Mouse (Mus musculus) thymus, postnatal 36 days (tissue): ENCODE data around the gene Itgb5.
A peak's percentile ranks its signal among the peaks of the same experiment; 100 is the strongest.

Source experiments
- DNase-seq, 2 experiments: peaks; one replicate each; pipeline ENCODE4 v3.0.0; 2022; ENCODE audit warnings: mixed read lengths in 2 of 2

Gene Itgb5

DNA sequence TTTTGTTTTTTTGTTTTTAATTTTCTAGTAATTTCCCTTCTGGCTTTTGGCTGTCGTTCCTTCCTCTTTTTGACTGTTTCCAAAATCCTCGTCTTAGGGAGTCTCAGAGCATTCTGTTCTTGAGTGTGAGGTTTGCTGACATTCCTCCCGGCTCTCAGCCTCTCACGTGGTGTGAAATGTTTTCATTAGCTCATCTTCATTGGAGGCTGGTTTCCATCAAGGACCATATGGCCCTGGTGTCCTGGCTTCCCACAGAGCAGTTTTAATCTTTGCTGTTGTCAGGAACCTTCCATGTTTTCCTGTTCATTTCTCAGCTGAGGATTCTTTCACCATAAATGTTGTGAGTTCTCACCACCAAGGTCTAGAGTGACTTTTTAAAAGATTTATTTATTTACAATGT lies 50.1 kb downstream of the Itgb5 start:
- DNase-seq = no peak

GRCm38 (mm10) chr16:33880765-33881164 lies 51.3 kb downstream of the Itgb5 start:
- DNase-seq = no peak

- DNase-seq = no peak
Measured at GRCm38 (mm10) chr16:33882540-33882939, 53.1 kb downstream of the Itgb5 start.

DNA sequence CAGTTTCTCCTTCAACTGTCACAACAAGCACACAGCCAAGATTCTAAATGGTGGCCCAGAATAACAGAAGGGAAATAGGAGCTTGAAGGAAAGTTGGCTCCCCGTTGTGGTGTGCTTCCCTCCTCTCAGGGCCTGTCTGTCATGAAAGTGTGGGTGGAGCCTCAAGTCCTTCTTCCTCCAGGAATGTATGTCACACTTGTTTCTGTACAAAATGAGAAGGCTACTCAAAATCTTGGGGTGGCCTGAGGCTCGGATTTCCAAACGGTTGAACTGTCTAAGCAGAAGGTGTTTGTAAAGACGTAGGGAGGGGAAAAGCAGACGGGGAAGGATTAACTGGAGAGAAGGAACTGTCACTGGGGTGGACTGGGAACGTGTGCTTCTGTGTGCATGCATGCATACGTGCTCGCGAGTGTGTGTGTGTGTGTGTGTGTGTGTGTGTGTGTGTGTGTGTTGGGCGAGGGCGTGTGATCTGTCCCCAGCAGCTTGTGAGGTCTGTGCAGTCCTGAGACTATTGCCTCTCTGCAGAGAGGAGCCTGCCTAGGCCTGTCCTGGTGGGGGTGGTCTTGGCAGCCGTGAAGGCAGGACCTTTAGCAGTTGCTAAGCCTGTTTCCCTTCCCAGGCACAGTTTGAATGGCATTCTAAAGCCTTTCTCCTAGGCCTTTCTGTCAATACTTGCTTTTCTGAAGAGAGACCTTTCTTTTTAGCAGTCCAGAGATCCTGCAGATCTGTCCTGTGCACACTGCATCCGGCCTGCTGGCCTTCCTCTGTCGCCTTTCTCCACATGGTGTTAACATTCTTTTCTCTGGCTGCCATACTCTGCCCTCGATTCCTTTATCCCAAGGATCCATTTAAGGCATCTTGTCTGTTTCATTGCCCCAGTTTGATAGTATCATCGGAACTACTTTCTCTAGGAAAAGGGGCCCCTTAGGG lies 53.8 kb downstream of the Itgb5 start:
- DNase-seq = no peak

DNA sequence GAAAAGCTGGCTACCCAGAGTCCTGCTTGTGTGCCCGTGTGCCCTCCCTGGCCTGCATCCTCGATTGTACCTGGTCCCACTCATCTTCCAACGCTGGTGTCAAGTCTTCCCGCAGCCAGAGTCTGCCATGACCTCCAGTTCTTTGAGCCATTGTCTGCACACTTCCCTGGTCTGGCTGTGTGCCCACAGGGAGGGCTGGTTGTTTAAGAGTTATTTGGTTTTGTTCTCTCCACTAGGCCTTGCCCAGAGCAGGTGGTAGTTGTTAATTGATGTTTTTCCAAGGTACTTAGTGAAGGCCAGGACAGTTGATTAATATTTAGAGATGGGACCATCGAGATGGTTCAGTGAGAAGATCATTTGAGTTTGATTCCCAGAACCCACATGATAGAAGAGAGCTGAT lies 54.7 kb downstream of the Itgb5 start:
- DNase-seq = no peak

DNA sequence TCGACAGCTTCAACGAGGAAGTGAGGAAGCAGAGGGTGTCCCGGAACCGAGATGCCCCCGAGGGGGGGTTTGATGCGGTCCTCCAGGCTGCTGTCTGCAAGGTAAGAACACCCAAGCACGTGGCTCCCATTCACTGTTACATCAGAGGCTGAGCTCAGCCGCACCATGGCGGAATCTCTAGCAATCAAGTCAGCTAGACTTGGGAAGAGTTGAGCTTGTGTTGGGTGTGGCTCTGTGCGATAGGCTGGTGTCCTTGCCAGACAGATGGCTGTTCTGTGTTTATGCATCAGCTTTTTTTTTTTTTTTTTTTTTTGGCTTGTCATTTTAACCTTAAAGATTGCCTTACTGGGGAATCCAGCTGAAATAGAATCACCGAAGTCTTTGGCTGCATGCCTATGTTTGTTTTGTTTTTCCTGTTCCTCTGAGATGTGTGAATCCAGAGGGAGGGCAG lies 55.6 kb downstream of the Itgb5 start:
- peak; percentile 26 to 37 for DNase-seq

DNA sequence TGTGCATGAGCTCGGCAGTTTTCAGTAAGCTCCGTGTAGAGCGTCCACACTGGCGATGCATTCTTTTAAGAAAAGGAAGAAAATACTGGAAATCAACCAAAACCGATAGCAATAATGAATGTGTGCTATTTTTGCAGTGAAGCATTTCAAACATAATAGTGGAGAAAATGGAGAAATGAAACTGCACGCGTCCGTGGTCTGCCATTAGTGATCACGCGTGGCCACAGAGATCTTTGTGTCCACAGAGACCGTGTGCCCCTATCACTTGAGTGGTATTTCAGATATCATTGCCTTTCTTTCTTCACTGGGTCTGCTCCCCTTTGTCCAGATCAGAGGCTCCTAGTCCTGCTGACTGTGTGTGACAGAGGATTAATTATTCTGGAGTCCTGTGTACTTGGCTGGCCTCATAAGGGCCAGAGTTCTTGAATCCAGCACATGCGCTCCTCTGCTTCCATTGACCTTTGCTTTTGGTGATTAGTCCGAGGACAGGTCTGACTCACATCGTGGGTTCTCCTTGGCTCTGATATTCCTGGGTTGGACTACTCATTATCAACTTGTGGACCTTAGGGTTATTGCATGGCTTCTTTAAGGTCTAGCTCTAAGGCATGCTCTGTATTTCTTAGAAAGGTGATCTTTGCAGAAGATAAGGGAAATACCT lies 56.3 kb downstream of the Itgb5 start:
- no peak for DNase-seq

- DNase-seq = no peak
Measured at GRCm38 (mm10) chr16:33886665-33887064, 57.2 kb downstream of the Itgb5 start.

DNA sequence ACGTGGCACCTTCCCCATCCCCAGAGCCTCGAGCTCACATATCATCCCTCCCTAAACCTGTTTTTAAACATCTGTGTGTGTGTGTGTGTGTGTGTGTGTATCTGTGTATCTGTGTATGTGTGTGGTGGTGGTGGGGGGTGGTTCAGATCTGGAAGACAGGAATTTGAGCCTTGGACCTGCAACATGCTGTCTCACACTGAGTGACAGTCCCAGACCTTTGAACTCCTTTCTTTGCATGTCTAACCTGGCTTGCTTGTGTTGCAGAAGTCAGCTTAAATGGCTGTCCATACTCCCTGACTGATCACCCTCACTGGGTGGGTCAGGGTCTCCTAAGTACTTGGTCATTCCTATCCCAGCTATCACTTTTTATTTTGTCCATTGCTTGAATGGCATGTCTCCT lies 58.5 kb downstream of the Itgb5 start:
- DNase-seq = no peak

GRCm38 (mm10) chr16:33889000-33889607 lies 59.6 kb downstream of the Itgb5 start:
- no peak for DNase-seq

DNA sequence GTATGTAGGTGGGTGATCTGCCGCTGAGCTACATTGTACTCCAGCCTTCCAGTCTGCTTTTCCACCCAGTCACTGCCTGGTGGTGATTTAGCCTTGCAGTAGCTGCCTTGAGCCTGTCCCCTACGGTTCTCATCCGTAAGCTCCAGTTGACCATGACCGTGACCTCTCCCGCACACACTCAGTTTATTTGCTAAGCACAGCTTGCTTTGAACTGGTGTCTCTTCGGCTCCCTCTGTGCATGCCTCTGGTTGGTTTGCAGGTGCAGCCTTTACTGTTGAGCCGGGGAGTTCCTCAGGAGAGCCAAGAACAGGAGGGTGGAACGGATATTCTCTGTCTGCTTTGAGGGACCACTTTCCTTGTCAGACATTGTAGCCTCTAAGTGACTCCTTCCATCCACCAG lies 61.6 kb downstream of the Itgb5 start:
- peak; percentile 6 to 13 for DNase-seq

DNA sequence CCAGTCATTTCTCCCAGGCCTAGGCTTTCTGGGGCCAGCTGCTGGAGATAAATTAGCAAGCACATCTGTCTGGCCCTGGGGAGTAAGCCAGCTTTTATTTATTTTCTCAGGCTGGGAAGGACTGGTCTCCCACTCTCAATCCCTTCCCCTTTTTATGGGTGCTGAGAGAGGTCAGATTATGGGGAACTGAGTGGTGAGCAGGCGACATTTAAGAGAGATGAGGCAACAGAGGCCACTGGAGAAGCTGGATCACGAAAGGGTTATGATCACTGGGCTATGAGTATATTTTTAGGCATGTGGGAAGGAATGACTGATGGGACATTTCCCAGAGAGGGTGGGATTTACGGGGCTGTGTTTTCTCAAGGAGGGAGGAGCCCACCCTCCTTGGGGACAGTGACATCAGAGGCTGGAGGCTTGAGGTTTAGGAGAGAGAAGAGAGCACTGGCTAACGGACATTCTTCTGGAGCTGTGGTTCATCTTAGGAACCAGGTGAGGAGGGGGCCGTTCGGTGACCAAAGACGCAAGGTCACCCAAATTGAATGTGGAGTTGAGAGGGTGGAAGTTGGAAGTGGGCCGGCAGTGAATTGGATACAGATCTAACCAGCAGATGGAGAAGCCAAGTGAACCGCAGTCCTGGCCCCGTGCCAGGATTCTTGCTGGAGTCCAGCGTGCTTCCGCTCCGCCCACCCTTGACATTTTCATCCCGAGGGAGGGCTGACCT lies 62.3 kb downstream of the Itgb5 start:
- DNase-seq = peak in 1 of 2 experiments; percentile 6

DNA sequence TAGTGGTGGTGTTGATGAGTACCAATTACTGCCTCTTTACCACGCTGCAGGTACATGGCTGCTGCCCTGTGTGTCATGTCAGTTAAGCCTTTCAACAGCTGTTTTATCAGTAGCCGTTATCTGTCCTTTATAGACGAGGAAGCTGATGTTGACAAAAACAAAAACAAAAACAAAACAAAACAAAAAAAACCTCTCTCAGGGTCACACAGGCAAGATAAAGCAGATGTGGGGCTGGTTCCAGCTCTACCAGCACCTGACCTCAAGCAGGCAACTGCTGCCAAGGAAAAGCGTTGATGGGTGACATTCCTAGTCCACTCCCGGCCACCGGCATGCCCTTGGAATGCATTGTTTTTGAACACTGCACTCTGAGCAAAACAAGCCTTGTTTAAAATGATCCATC lies 63.1 kb downstream of the Itgb5 start:
- DNase-seq = no peak

- DNase-seq = no peak
Measured at GRCm38 (mm10) chr16:33893796-33894195, 64.3 kb downstream of the Itgb5 start.

DNA sequence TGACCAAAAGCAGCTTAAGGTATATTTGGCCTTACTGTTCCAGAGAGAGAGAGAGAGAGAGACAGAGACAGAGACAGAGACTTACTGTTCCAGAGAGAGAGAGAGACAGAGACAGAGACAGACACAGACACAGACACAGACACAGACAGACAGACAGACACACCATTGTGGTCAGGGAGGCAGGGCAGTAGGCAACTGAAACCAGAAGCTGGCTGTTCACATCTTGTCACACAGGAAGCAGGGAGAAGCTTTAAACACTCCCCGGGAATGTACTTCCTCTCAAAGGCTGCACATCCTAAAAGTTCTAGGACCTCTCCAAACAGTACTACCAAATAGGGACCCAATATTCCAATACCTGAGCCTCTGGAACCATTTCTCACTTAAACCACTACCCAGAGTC lies 65.0 kb downstream of the Itgb5 start:
- DNase-seq = no peak

DNA sequence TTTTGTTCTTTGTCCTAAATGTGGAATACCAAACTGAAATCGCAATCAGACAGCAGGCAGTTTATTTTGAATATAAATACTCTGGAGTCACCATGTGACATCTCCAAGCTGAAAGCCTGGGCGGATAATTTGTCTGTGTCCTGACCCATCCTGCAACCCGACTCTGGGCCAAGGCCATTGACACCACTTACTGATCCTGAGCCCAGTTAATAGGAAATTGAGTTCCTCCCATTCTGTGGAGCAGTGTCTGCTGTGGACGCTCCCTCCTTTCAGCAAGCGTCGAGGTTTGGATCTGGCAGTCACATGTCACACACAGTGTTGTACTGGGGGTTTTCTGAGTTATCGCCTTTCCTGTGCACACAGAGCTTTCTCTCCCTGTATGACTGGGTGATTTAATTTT lies 66.2 kb downstream of the Itgb5 start:
- DNase-seq = no peak

DNA sequence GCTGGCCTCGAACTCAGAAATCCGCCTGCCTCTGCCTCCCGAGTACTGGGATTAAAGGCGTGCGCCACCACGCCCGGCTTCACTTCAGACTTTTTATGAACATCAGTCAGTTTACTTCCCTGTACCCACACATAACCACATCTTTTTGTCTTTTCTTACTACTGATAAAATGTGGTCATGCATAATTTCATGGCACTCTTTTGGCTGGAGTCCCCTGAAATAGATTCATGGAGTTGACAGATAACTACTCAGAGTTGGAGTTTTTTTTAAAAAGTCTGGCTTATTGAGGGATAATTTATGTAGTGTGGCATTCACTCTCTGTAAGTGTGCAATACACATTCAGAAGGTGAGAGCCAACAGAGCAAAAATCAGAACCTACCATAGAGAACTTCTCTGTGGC lies 67.3 kb downstream of the Itgb5 start:
- no peak for DNase-seq

- no peak for DNase-seq
Measured at GRCm38 (mm10) chr16:33903664-33904441, 74.4 kb downstream of the Itgb5 start.

DNA sequence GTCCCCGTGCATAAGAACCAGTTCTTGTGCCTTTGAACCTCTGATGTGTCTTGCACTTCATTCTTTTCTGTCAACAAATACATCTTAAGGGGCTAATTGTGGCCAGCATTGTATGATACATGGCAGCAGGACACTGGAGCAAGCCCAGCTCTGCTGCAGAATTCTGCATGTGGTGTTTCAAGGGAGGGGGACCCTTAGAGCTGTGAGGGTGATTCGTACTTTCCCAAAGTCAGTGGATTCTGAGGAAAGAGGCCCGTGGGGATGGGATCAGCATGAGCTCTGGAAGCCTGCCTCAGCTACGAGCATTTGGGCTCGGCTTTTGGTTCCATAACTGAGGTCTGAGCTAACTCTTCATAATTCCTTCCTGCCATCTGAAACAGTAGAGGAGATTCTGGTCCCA lies 75.1 kb downstream of the Itgb5 start:
- DNase-seq = no peak

DNA sequence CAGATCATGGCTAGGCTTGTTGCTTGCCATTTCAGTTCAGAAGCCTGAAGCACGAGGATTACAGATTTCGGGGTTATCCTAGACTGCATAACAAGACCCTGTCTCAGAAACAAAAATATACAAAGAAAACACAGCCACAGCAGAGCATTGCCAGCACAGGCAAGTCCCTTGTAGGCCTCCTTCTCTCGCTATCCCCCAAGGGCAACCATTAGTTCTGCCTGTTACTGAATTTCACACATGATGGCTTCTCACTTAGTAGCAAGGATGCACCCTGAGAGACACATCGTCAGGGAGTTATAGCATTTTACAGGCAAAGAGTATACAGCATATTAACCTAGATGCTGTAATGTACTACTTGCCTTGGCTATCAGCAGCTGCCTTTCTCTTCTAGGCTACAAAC lies 78.8 kb downstream of the Itgb5 start:
- DNase-seq = no peak

DNA sequence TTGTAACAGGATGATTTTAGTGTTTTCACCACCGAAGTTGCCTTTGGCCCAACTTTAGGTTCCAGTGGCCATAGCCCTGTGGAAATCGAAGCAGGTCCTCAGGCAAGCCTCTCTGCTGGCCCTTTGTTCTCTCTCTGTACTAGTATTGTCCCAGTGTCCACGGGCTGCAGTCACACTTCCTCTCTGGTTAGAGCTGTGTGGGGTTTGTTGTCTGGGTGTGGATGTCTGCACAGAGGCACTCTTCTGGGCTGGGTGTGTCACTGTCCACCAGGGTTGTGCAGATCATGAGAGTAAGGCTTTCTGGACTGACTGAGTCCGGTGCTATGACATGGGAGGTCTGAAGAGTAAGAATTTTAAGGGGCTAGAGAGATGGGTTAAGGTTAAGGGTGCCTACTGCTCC lies 85.5 kb downstream of the Itgb5 start:
- no peak for DNase-seq
